Mouse (Mus musculus) monocyte, adult 2 months (primary cell): ENCODE results near the gene Gm11541.

Experiments
- DNase-seq, 2 experiments: peaks; one replicate each; pipeline ENCODE4 v3.0.0; 2022; ENCODE audit warnings: low spot score in 2 of 2, low read depth in 1 of 2

Gm11541 gene

GRCm38 (mm10) chr11:94704472-94704871 lies at the start of gene Gm11541:
TSS of gene Gm11541 (minus strand) at chr11:94704499.
- no peak for DNase-seq

GRCm38 (mm10) chr11:94752946-94753713 lies 48.8 kb upstream of the Gm11541 start:
- no peak for DNase-seq

- DNase-seq: no peak
Observed at GRCm38 (mm10) chr11:94741732-94742272, 37.5 kb upstream of the Gm11541 start, which contains the start of gene Cdc34b. TSS of gene Cdc34b (plus strand) at chr11:94741782.

GRCm38 (mm10) chr11:94735746-94736145 lies 31.4 kb upstream of the Gm11541 start:
- DNase-seq: no peak

- DNase-seq: no peak
Observed at GRCm38 (mm10) chr11:94732773-94733172, 28.5 kb upstream of the Gm11541 start.

GRCm38 (mm10) chr11:94731229-94731628 lies 26.9 kb upstream of the Gm11541 start:
- no peak for DNase-seq

GRCm38 (mm10) chr11:94730261-94730660 lies 26.0 kb upstream of the Gm11541 start:
- DNase-seq: peak; percentile 7 to 36

GRCm38 (mm10) chr11:94729565-94729964 lies 25.3 kb upstream of the Gm11541 start:
- DNase-seq: no peak

- no peak for DNase-seq
Observed at GRCm38 (mm10) chr11:94728545-94728944, 24.2 kb upstream of the Gm11541 start.

GRCm38 (mm10) chr11:94727306-94727705 lies 23.0 kb upstream of the Gm11541 start:
- DNase-seq: no peak

GRCm38 (mm10) chr11:94719216-94719615 lies 14.9 kb upstream of the Gm11541 start:
- DNase-seq: no peak

GRCm38 (mm10) chr11:94718113-94718909 lies 14.0 kb upstream of the Gm11541 start:
- DNase-seq: peak in 1 of 2 experiments; percentile 7

- DNase-seq: no peak
Observed at GRCm38 (mm10) chr11:94717239-94717638, 12.9 kb upstream of the Gm11541 start.

- DNase-seq: no peak
Observed at GRCm38 (mm10) chr11:94716754-94717153, 12.5 kb upstream of the Gm11541 start.

- DNase-seq: no peak
Observed at GRCm38 (mm10) chr11:94715622-94716021, 11.3 kb upstream of the Gm11541 start.

GRCm38 (mm10) chr11:94713246-94713860 lies 9.1 kb upstream of the Gm11541 start:
- DNase-seq: no peak

GRCm38 (mm10) chr11:94704020-94704419 lies 279 bp downstream of the Gm11541 start:
- DNase-seq: no peak

GRCm38 (mm10) chr11:94702216-94702610 lies 2.1 kb downstream of the Gm11541 start:
- DNase-seq: no peak

- no peak for DNase-seq
Observed at GRCm38 (mm10) chr11:94701401-94702215, 2.7 kb downstream of the Gm11541 start.

- DNase-seq: no peak
Observed at GRCm38 (mm10) chr11:94699399-94699798, 4.9 kb downstream of the Gm11541 start.
